Mouse (Mus musculus): ENCODE data around the gene Kctd18. TPM values are rescaled to one million over a fixed set of nuclear protein-coding genes. Genes with fewer than 3 reads are reported as not detected.
A peak's percentile ranks its signal among the peaks of the same experiment; 100 is the strongest.

Gene Kctd18
- polyA plus RNA-seq, 1 experiment from 2014 or later = 17.4 TPM

DNA sequence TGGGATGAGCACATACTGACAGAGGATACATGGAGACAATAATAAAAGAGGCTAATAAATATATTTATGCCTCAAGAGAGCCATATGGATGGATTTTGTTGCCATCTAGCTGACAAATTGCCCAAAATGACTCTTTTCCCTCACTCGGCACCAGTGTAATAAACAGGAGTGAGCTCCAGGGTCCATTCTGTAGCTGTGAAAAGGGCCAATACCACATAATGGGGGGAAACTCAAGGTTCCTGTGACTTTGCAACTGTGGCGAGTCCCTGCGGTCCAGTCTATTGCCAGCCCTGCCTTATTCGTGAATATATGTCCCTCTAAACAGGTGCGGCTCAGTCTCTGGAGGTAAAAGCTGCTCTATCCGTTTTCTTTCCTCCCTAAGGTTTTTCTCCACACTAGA, 107.2 kb downstream of the Kctd18 start:
- 86% methylated on average over 6 of the region's 6 CpGs for WGBS
- Histone ChIP-seq H3K9me3 (replicated peaks; ENCODE audit: control insufficient read depth, low read length) (no peaks in the 10 kb centered on the region), H3K4me3 (ENCODE audit: low read depth, low read length) (no peak overlapping the region), H3K36me3 (replicated peaks; ENCODE audit: control insufficient read depth, insufficient read depth, low read depth, low read length) (no peaks in the 10 kb centered on the region), H3K27ac (replicated peaks; ENCODE audit: low read depth, low read length) (no peak overlapping the region), H3K4me2 (ENCODE audit: low read depth, low read length) (no peak overlapping the region), H3K4me1 (ENCODE audit: control insufficient read depth, insufficient read depth, low read length) (no peaks in the 10 kb centered on the region), H3K9ac (replicated peaks; ENCODE audit: low read length) (no peak overlapping the region), H3K27me3 (ENCODE audit: control insufficient read depth, insufficient read depth, low read length) (no peaks in the 10 kb centered on the region)
- DNase-seq (ENCODE audit: low spot score) = no peak
- no peak for ATAC-seq (replicated peaks; ENCODE audit: insufficient number of reproducible peaks, low FRiP score, low TSS enrichment, low read depth)

DNA sequence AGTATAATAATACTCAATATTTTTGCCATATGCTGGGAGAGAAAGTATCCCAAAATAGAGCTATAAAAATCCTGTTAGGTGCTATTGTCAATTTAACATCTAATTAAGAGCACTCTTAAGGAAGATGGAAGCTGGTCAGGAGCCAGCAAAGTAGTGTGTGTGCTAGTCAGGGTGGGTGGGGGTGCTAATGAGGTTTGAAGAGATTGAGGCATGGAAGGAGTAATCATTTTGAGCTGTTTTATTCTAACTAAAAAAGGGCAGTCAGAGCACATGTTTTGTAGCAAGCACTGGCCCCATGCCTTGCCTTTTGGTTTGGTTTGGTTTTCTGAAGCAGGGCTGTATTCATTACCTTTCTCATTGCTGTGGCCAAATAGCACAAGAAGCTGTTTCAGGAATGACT, 112.4 kb downstream of the Kctd18 start:
- no peak overlapping the region for H3K9ac ChIP-seq (replicated peaks; ENCODE audit: low read length)
- no peaks in the 10 kb centered on the region for H3K27me3 ChIP-seq (ENCODE audit: control insufficient read depth, insufficient read depth, low read length)
- H3K4me3 ChIP-seq (ENCODE audit: low read depth, low read length) = no peak overlapping the region
- ATAC-seq (replicated peaks; ENCODE audit: insufficient number of reproducible peaks, low FRiP score, low TSS enrichment, low read depth) (no peak), DNase-seq (ENCODE audit: low spot score) (no peak)
- no peaks in the 10 kb centered on the region for H3K36me3 ChIP-seq (replicated peaks; ENCODE audit: control insufficient read depth, insufficient read depth, low read depth, low read length)
- no peaks in the 10 kb centered on the region for H3K4me1 ChIP-seq (ENCODE audit: control insufficient read depth, insufficient read depth, low read length)
- H3K27ac ChIP-seq (replicated peaks; ENCODE audit: low read depth, low read length) = no peak overlapping the region
- no peaks in the 10 kb centered on the region for H3K9me3 ChIP-seq (replicated peaks; ENCODE audit: control insufficient read depth, low read length)
- H3K4me2 ChIP-seq (ENCODE audit: low read depth, low read length) = no peak overlapping the region

DNA sequence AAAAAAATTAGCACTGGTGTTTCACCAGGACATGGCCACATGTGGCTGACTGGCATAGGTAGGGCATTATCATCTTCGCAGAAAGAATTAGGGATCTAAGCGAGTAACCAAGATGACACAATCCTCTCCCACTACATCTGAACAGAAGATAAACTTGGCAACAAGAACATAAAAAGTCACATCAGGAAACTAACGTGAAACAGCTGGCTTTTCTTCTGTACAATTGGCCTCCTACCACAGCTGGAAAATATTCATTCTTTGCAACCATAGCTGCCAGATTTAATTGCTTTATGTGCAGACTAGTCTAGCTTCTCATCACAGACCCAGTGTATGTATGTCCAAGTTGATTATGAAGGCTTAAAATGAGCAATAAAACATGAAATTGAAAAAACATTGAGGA, 112.8 kb downstream of the Kctd18 start:
- Histone ChIP-seq H3K27ac (replicated peaks; ENCODE audit: low read depth, low read length) (no peak overlapping the region), H3K9ac (replicated peaks; ENCODE audit: low read length) (no peak overlapping the region), H3K4me3 (ENCODE audit: low read depth, low read length) (no peak overlapping the region), H3K27me3 (ENCODE audit: control insufficient read depth, insufficient read depth, low read length) (no peaks in the 10 kb centered on the region), H3K9me3 (replicated peaks; ENCODE audit: control insufficient read depth, low read length) (no peaks in the 10 kb centered on the region), H3K36me3 (replicated peaks; ENCODE audit: control insufficient read depth, insufficient read depth, low read depth, low read length) (no peaks in the 10 kb centered on the region), H3K4me2 (ENCODE audit: low read depth, low read length) (no peak overlapping the region), H3K4me1 (ENCODE audit: control insufficient read depth, insufficient read depth, low read length) (no peaks in the 10 kb centered on the region)
- WGBS = 62% methylated on average over 3 of the region's 3 CpGs
- ATAC-seq (replicated peaks; ENCODE audit: insufficient number of reproducible peaks, low FRiP score, low TSS enrichment, low read depth) (no peak), DNase-seq (ENCODE audit: low spot score) (peak; percentile 62)

Other genes with a start within 250 kb of the Kctd18 start
- gene Spats2l, start 244.8 kb downstream of the Kctd18 start, polyA plus RNA-seq (2014; fragmentation: Nextera tagmentation; extraction: Ambion mirVana) = 51.9 and 52.4 TPM in 2 replicates
- gene Sgo2a, start 23.0 kb downstream of the Kctd18 start, polyA plus RNA-seq (2014; fragmentation: Nextera tagmentation; extraction: Ambion mirVana) = 29.1 and 35.7 TPM in 2 replicates
- gene Aox1, start 11.0 kb upstream of the Kctd18 start, polyA plus RNA-seq (2014; fragmentation: Nextera tagmentation; extraction: Ambion mirVana) = not detected in 2 replicates
- 0.33 and 0.48 TPM in 2 replicates for gene Aox3, start 94.2 kb upstream of the Kctd18 start, polyA plus RNA-seq (2014; fragmentation: Nextera tagmentation; extraction: Ambion mirVana)
- gene Aox4, start 191.4 kb upstream of the Kctd18 start, polyA plus RNA-seq (2014; fragmentation: Nextera tagmentation; extraction: Ambion mirVana) = 0.13 TPM in 1 of 2 replicates, not detected in the other

Data from embryonic facial prominence, embryonic 11.5 days (tissue).